Mouse (Mus musculus) urinary bladder, postnatal 4 days (tissue): Measurements from ENCODE around the gene AI597479.
A peak's percentile ranks its signal among the peaks of the same experiment; 100 is the strongest.

ENCODE experiments used
- DNase-seq, 2 experiments: peaks; one replicate each; pipeline ENCODE4 v3.0.0; 2021 to 2022; ENCODE audit warnings: low spot score in 2 of 2

AI597479 gene

GRCm38 (mm10) chr1:43098031-43098984 is at the start of gene AI597479, which contains the start of gene Tgfbrap1:
Gene AI597479, plus strand, starts transcription at chr1:43098710.
Gene Tgfbrap1, minus strand, starts transcription at chr1:43098637.
- DNase-seq: peak; percentile 87 to 93

- DNase-seq: no peak
Observed at GRCm38 (mm10) chr1:43051903-43052302, 46.6 kb upstream of the AI597479 start.

GRCm38 (mm10) chr1:43065615-43066310 is 32.7 kb upstream of the AI597479 start:
- DNase-seq: peak in 1 of 2 experiments; percentile 67

GRCm38 (mm10) chr1:43066573-43066972 is 31.9 kb upstream of the AI597479 start:
- no peak for DNase-seq

GRCm38 (mm10) chr1:43067551-43067950 is 31.0 kb upstream of the AI597479 start:
- no peak for DNase-seq

GRCm38 (mm10) chr1:43070726-43071125 is 27.8 kb upstream of the AI597479 start:
- DNase-seq: no peak

- no peak for DNase-seq
Observed at GRCm38 (mm10) chr1:43072028-43072427, 26.5 kb upstream of the AI597479 start.

GRCm38 (mm10) chr1:43072561-43072960 is 25.9 kb upstream of the AI597479 start:
- DNase-seq: no peak

GRCm38 (mm10) chr1:43074791-43075190 is 23.7 kb upstream of the AI597479 start:
- no peak for DNase-seq

GRCm38 (mm10) chr1:43078124-43078523 is 20.4 kb upstream of the AI597479 start:
- DNase-seq: no peak

- no peak for DNase-seq
Observed at GRCm38 (mm10) chr1:43082946-43083345, 15.6 kb upstream of the AI597479 start.

- DNase-seq: no peak
Observed at GRCm38 (mm10) chr1:43090418-43090817, 8.1 kb upstream of the AI597479 start.

- no peak for DNase-seq
Observed at GRCm38 (mm10) chr1:43091306-43092055, 7.0 kb upstream of the AI597479 start.

GRCm38 (mm10) chr1:43092056-43093015 is 6.2 kb upstream of the AI597479 start:
- DNase-seq: peak; percentile 61 to 66

GRCm38 (mm10) chr1:43094206-43094605 is 4.3 kb upstream of the AI597479 start:
- no peak for DNase-seq

- DNase-seq: no peak
Observed at GRCm38 (mm10) chr1:43108729-43109128, 10.2 kb downstream of the AI597479 start.

- no peak for DNase-seq
Observed at GRCm38 (mm10) chr1:43110556-43110955, 12.0 kb downstream of the AI597479 start.

- no peak for DNase-seq
Observed at GRCm38 (mm10) chr1:43112882-43113281, 14.4 kb downstream of the AI597479 start.

GRCm38 (mm10) chr1:43117435-43117834 is 18.9 kb downstream of the AI597479 start:
- no peak for DNase-seq

- no peak for DNase-seq
Observed at GRCm38 (mm10) chr1:43120950-43121349, 22.4 kb downstream of the AI597479 start.

GRCm38 (mm10) chr1:43122616-43123015 is 24.1 kb downstream of the AI597479 start:
- no peak for DNase-seq
